Mouse (Mus musculus): ENCODE measurements around the gene Ywhab. TPM values are rescaled to one million over a fixed set of nuclear protein-coding genes. Genes with fewer than 3 reads are reported as not detected.

Gene Ywhab
- polyA plus RNA-seq (2016; fragmentation: Nextera tagmentation; extraction: Ambion mirVana), result 322 and 331 TPM in 2 replicates

DNA sequence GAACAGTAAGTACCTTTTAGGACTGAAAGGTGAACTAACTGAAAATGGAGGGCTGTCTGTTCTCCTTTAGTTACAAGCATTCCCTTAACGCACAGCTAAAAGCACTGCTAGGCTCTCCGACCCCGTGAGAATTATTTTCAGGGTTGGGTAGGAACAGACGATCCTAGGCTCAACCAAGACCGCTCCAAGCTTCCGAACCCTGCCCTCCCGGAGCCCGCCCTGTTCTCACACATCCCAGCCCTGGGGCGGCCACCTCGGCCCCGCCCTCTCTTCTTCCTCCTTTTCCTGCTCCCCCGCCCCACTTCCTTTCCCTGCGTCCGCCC lies at the start of gene Ywhab:
TSS of gene Ywhab (plus strand) at position 307 of the 323 bp plus-strand sequence.
- DNase-seq (ENCODE audit: low spot score), result no peak

DNA sequence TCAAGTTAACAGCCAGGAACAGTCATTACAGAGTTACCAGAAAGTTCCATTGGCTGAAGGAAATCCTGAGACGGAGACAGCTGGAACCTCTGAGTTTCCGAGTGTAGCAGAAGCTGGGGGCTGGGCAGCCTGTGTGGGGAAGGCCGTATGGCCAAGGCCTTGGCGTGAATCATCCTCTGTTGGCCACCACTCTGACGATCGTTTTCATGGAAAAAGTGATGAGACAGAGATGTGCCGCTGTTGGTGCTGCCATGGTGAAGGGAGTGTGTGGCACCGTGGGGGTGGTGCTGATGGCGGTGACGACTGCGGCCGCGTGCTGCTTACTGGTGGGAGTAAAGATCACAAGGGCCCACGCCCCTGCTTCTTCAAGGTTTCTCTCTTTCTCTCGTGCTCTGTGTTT lies 48.5 kb upstream of the Ywhab start:
- Histone ChIP-seq H3K36me3 (no peaks in the 10 kb centered on the region), H3K4me1 (no peaks in the 10 kb centered on the region), H3K27me3 (ENCODE audit: low read depth, poor library complexity, severe bottlenecking) (no peaks in the 10 kb centered on the region), H3K27ac (replicated peaks) (no peak overlapping the region), H3K4me3 (no peak overlapping the region), H3K9me3 (replicated peaks) (no peaks in the 10 kb centered on the region)
- DNase-seq (ENCODE audit: low spot score), result no peak
- WGBS, result 86% methylated on average over 15 of the region's 15 CpGs

More for the DNA sequence above, at the start of gene Ywhab:
- Histone ChIP-seq H3K4me3 (peak within 1 kb of the TSS; percentile 99), H3K4me1 (peaks cover 24% of the 10 kb centered on the region), H3K27me3 (ENCODE audit: low read depth, poor library complexity, severe bottlenecking) (no peaks in the 10 kb centered on the region), H3K27ac (replicated peaks) (peak within 1 kb of the TSS; percentile 97), H3K9me3 (replicated peaks) (no peaks in the 10 kb centered on the region), H3K36me3 (peaks cover 26% of the 10 kb centered on the region)
- 0% methylated on average over 14 of the region's 14 CpGs for WGBS

DNA sequence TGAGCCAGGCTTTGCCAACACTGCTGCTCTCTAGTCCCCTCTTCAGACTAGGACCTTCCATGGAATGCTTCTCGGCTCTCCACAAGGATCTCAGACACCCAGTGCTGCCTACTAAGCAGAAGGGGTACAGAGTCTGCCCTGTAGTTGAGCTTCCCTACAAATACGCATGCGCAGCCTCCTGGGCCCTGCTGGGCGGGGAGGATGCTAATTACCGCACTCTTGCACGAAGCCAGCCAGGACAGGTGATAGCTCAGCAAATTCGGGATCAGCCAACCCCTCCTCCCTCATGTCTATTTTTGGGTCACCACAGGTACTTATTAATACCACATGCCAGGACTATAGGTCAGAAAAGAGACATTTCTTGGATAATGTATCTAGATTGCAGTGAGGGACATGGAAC lies 46.8 kb upstream of the Ywhab start:
- H3K4me1 ChIP-seq, result no peaks in the 10 kb centered on the region
- no peak overlapping the region for H3K27ac ChIP-seq (replicated peaks)
- 72% methylated on average over 7 of the region's 7 CpGs for WGBS
- DNase-seq (ENCODE audit: low spot score), result no peak
- no peak overlapping the region for H3K4me3 ChIP-seq
- H3K9me3 ChIP-seq (replicated peaks), result no peaks in the 10 kb centered on the region
- no peaks in the 10 kb centered on the region for H3K27me3 ChIP-seq (ENCODE audit: low read depth, poor library complexity, severe bottlenecking)
- no peaks in the 10 kb centered on the region for H3K36me3 ChIP-seq

DNA sequence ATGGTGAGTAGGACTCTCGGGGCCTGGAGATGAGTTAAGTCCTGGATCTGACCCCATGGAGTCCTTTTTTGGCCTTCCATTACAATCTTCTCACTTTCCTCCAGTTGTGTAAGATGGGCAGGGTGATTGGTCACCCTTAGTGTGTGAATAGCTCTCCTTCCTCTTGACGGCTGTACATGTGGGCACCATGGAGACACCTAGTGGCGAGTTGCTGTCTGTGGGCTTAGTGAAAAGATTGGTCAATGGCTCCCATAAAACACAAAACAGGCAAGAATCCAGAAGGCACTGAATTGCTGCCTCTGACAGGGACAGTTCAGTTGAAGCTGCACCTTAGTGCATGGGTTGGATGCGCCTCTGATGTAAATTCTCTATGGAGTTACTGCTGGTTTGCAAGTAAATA lies 43.0 kb upstream of the Ywhab start:
- no peaks in the 10 kb centered on the region for H3K9me3 ChIP-seq (replicated peaks)
- no peaks in the 10 kb centered on the region for H3K36me3 ChIP-seq
- 23% methylated on average over 4 of the region's 4 CpGs for WGBS

DNA sequence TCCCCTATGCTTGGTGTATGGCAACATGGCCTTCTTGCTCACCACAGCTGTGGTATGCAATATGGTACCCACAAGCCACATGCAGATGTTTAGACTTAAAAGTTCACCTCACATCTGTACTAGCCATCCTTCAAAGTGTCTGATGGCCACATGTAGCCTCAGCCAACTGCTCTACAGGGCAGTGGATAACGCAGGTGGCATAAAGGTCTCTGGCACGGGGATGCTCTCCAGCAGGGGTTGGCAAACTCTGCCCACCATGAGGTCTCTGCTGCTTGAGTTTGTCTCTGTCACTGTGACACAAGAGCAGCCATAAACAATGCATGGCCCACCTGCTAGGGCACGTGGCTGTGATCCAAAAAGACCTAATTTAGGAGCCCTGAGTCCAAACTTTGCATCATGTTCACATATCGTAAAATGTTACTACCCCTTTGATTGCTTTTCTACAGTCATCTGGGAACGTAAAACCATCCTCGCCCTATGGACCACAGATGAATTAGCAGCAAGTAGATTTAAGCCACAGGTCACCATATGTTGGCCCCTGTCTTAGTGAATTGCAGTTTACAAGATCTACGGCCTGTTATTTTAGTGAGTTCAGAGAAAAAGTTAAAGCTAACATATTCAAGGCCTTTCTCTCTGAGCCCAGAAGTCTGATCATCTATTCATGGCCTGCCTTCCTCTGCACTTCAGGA lies 41.0 kb upstream of the Ywhab start:
- DNase-seq (ENCODE audit: low spot score), result no peak
- Histone ChIP-seq H3K27ac (replicated peaks) (no peak overlapping the region), H3K36me3 (no peaks in the 10 kb centered on the region), H3K4me1 (no peaks in the 10 kb centered on the region), H3K4me3 (no peak overlapping the region), H3K27me3 (ENCODE audit: low read depth, poor library complexity, severe bottlenecking) (no peaks in the 10 kb centered on the region), H3K9me3 (replicated peaks) (peaks cover 9% of the 10 kb centered on the region; the same call in 1 of the 2 replicates)
- 83% methylated on average over 7 of the region's 7 CpGs for WGBS

More for the DNA sequence above, 43.0 kb upstream of the Ywhab start:
- no peak overlapping the region for H3K4me3 ChIP-seq
- peak; percentile 44 for DNase-seq (ENCODE audit: low spot score)
- H3K4me1 ChIP-seq, result no peaks in the 10 kb centered on the region
- H3K27ac ChIP-seq (replicated peaks), result no peak overlapping the region
- no peaks in the 10 kb centered on the region for H3K27me3 ChIP-seq (ENCODE audit: low read depth, poor library complexity, severe bottlenecking)

DNA sequence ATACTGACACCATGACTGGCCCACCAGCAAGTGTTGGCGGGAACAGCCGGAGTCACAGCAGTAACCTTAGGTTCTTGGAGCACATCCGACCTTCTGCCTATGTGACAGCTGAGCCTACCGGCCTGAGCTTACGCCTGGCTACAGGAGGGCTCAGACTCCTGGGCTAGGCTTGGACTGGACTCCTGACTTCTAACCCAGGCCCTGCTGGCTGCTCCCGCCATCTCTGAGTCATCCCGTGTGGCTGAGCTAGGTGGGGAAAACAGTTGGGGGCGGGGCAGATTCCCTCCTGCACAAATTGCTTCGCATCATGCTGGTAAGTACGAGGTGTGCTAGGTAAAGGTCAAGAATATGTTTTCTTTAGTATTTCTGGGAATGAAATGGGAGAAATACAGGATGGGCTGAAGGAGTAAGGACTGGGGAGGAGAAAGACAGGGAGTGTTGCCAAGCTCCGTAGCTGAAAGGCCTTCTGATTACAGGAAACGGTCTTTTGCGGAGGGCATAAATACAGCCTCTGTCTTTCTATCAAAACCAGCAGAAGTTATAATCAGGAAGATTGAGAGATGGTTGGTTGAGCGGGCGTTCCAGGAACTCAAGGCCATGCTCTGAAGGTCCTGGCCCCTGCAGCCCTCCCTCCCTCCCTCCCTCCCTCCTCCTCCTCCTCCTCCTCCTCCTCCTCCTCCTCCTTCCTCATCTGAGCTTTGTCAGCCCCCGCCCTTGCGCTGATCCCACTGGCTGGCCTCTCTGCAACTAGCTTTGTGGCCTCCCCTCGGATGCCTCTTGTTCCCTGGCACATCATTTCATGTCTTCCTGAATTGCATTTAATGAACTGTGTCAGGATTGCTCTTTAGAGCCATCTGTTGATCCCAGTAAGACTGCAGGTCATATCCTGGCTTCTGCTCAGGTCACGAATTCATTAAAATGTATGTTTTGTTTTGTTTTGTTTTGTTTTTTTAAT lies 29.9 kb upstream of the Ywhab start:
- H3K4me1 ChIP-seq, result peaks cover 11% of the 10 kb centered on the region
- 76% methylated on average over 17 of the region's 19 CpGs for WGBS

DNA sequence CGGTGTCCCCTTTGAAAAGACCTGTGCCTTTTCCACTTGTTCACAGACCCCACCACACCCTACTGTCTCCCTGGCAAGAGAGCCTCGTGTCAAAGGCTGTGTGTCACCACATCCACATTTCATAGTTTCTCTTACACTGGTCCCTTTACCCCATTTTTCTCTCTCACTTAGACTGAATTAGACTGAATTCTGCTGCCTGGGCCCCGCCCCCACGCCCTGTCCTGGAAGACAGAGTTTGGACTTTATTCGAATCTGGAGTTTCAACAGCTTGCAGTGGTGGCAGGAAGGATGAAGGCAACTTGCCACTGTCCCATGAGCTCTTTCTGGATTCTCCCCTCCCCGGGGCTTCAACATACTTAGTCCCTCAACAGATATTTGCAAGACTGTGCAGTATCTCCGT lies 29.1 kb upstream of the Ywhab start:
- no peaks in the 10 kb centered on the region for H3K36me3 ChIP-seq
- no peak for DNase-seq (ENCODE audit: low spot score)
- peaks cover 6% of the 10 kb centered on the region; the same call in 1 of the 2 replicates for H3K27me3 ChIP-seq (ENCODE audit: low read depth, poor library complexity, severe bottlenecking)
- 79% methylated on average over 7 of the region's 7 CpGs for WGBS
- H3K9me3 ChIP-seq (replicated peaks), result peaks cover 5% of the 10 kb centered on the region; the same call in 1 of the 2 replicates
- H3K4me1 ChIP-seq, result peaks cover 11% of the 10 kb centered on the region
- H3K4me3 ChIP-seq, result no peak overlapping the region
- no peak overlapping the region for H3K27ac ChIP-seq (replicated peaks)

More for the DNA sequence above, 29.9 kb upstream of the Ywhab start:
- Histone ChIP-seq H3K36me3 (no peaks in the 10 kb centered on the region), H3K27me3 (ENCODE audit: low read depth, poor library complexity, severe bottlenecking) (peaks cover 6% of the 10 kb centered on the region; the same call in 1 of the 2 replicates), H3K27ac (replicated peaks) (no peak overlapping the region), H3K9me3 (replicated peaks) (peaks cover 5% of the 10 kb centered on the region; the same call in 1 of the 2 replicates), H3K4me3 (no peak overlapping the region)
- DNase-seq (ENCODE audit: low spot score), result no peak

DNA sequence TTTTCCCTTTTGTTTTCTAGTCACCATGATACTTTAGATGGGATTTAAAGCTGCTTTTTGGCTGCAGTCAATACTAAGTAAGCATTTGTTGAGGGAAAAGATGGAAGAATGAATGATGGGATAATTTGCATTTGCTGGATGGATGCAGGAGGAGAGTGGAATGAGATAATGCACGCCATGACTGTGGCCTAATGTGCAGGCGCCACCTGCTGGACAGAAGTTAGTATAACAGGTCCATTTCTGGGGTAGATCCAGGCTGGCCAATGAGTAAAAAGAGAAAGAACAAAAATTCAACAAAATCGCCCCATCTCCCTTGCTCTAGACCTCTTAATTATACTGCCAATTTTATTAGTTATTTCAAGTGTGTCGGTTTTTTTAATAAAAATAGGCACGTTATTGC lies 26.2 kb upstream of the Ywhab start:
- H3K27me3 ChIP-seq (ENCODE audit: low read depth, poor library complexity, severe bottlenecking), result peaks cover 6% of the 10 kb centered on the region; the same call in 1 of the 2 replicates
- H3K4me3 ChIP-seq, result no peak overlapping the region
- DNase-seq (ENCODE audit: low spot score), result peak; percentile 62
- WGBS, result 5% methylated on average over 5 of the region's 5 CpGs
- no peaks in the 10 kb centered on the region for H3K9me3 ChIP-seq (replicated peaks)
- H3K4me1 ChIP-seq, result peaks cover 11% of the 10 kb centered on the region
- no peaks in the 10 kb centered on the region for H3K36me3 ChIP-seq
- no peak overlapping the region for H3K27ac ChIP-seq (replicated peaks)

DNA sequence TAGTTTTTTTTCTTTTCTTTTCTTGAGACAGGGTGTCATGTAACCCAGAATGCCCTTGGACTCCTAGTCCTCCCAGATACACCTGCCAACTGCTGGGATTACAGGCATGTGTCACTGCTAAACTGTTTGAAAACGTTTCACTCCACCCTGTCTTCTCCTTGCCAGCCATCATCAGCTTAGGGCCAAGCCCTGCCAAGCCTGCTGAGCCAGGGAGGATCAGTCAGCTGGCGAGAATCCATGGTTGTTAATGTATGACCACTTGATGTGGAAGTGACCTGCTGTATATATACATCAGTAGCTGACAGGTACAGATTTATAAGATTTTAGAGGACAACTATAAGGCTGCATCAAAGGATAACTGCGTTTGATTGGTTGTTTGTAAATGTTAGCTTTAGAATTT lies 24.4 kb upstream of the Ywhab start:
- H3K36me3 ChIP-seq, result no peaks in the 10 kb centered on the region
- no peak for DNase-seq (ENCODE audit: low spot score)
- peaks cover 3% of the 10 kb centered on the region; the same call in 1 of the 2 replicates for H3K4me1 ChIP-seq
- H3K27ac ChIP-seq (replicated peaks), result no peak overlapping the region
- no peak overlapping the region for H3K4me3 ChIP-seq
- H3K9me3 ChIP-seq (replicated peaks), result 0 out of 2 replicates have a peak, but pooled peaks cover 5% of the 10 kb centered on the region
- 57% methylated on average over 3 of the region's 3 CpGs for WGBS
- H3K27me3 ChIP-seq (ENCODE audit: low read depth, poor library complexity, severe bottlenecking), result peaks cover 6% of the 10 kb centered on the region; the same call in 1 of the 2 replicates

DNA sequence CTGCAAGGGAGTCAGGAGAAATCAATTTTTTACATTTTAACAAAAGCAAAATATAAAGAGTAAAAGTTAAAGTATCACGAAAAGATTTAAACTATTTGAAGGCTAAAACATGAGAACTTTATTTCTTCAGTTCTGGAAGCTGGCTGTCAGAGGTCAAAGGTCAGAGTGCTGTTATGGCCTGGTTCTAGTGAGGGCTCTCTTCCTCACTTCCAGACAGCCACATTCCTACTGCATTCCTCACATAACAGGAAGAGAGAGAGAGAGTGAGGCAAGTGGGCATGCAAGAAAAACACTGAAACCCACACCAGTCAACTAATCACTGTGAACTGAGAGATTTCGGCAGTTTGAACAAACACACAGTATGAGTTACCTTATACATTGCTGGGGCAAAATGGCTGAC lies 20.7 kb upstream of the Ywhab start:
- peaks cover 11% of the 10 kb centered on the region for H3K9me3 ChIP-seq (replicated peaks)
- H3K27me3 ChIP-seq (ENCODE audit: low read depth, poor library complexity, severe bottlenecking), result no peaks in the 10 kb centered on the region
- no peaks in the 10 kb centered on the region for H3K4me1 ChIP-seq
- 86% methylated on average over 2 of the region's 2 CpGs for WGBS
- no peak for DNase-seq (ENCODE audit: low spot score)
- no peak overlapping the region for H3K27ac ChIP-seq (replicated peaks)
- no peak overlapping the region for H3K4me3 ChIP-seq
- H3K36me3 ChIP-seq, result no peaks in the 10 kb centered on the region

DNA sequence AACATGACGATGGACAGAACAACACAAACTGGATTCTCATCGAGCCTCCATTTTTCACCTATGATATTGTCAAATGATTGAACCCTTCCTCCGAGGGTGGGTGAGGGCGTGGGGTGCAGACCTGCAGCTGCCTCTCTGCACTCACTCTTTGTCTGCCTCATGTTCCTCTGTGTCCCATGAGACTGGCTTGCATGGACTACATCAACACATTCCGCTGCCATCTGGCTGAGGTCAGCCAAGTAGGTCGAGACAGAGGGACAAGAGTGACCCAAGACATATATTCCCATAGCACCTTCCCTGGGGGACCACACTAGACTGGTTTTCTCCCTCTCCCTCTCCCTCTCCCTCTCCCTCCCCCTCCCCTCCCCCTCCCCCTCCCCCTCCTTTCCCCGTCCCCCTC lies 18.3 kb upstream of the Ywhab start:
- 85% methylated on average over 6 of the region's 7 CpGs for WGBS
- Histone ChIP-seq H3K27me3 (ENCODE audit: low read depth, poor library complexity, severe bottlenecking) (no peaks in the 10 kb centered on the region), H3K4me1 (no peaks in the 10 kb centered on the region), H3K36me3 (no peaks in the 10 kb centered on the region), H3K4me3 (no peak overlapping the region), H3K9me3 (replicated peaks) (peaks cover 11% of the 10 kb centered on the region), H3K27ac (replicated peaks) (no peak overlapping the region)
- DNase-seq (ENCODE audit: low spot score), result no peak

DNA sequence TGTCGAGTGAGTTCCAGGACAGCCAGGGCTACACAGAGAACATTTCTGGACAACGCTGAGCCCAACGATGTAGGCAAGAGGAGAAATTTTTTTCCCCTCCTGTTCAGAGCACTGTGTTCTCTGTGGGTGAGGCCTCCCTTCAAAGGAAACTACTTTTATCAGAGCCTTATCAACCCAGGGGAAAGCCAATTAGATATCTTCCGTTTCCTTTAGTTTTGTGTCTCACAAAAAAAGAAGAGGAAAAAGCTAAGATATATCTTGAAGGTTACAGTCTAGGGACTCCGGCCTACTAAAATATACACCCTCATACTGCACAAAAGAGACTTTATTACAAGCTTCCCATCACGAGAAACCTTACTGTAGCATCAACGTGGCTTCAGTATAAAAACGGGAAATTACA lies 7.5 kb upstream of the Ywhab start:
- no peaks in the 10 kb centered on the region for H3K27me3 ChIP-seq (ENCODE audit: low read depth, poor library complexity, severe bottlenecking)
- no peak overlapping the region for H3K27ac ChIP-seq (replicated peaks)
- DNase-seq (ENCODE audit: low spot score), result no peak
- H3K4me1 ChIP-seq, result no peaks in the 10 kb centered on the region
- 85% methylated on average over 8 of the region's 8 CpGs for WGBS
- H3K4me3 ChIP-seq, result no peak overlapping the region
- no peaks in the 10 kb centered on the region for H3K36me3 ChIP-seq
- H3K9me3 ChIP-seq (replicated peaks), result no peaks in the 10 kb centered on the region

DNA sequence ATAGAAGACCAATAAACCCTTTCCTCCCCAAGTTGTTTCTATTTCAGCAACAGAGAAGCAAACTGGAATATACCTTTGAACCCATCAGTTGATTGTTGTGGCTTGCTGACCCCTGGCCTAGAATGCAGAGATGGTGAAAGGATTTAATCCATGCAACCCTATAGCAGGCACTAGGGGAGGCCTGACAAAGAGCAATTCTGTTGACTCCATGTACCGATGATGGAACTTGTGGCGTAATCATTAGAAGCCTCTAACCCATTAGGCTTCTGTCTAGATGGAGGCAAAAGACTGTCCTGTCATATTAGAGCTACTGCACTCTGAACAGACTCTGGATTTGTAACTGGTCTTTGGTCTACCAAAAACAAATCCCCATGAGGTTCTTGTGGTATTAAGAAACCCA lies 1.9 kb upstream of the Ywhab start:
- Histone ChIP-seq H3K27me3 (ENCODE audit: low read depth, poor library complexity, severe bottlenecking) (no peaks in the 10 kb centered on the region), H3K9me3 (replicated peaks) (no peaks in the 10 kb centered on the region), H3K27ac (replicated peaks) (no peak overlapping the region), H3K4me1 (peaks cover 24% of the 10 kb centered on the region), H3K4me3 (no peak overlapping the region), H3K36me3 (peaks cover 11% of the 10 kb centered on the region)
- DNase-seq (ENCODE audit: low spot score), result no peak
- 94% methylated on average over 2 of the region's 2 CpGs for WGBS
